ENCODE assay signal across 16 mouse cellular contexts in the genomic region with DNA sequence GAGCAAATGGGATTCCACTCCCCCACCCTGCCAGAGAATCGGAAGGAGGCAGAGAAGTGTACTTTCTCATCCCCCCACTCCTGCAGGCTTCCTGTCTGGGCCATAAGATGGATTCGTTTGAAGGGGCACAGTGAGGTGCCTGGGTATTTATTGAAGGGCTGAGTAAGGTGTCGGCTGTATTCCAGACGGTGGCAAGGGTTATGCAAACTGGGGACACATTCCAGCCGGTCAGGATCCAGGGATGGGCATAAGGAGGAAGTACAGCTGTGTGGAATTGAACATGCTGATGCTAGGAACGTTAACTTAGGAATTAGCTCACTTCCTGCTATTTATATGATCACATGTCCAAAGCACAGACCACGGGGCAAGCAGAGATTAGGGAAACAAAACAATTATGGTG. TPM values are rescaled to one million over a fixed set of nuclear protein-coding genes. Genes with fewer than 3 reads are reported as not detected.
DNase-seq lines count a peak whose midpoint lies in the region; ATAC-seq lines count a peak whose summit lies in the region.
"Had no signal": no experiment of that assay in that cellular context is flagged by ENCODE, and none has a peak within 500 bp of the region (broad histone marks: within the 10 kb centered on the region; RNA-seq: fewer than 3 reads in every experiment).

No protein-coding gene starts in this region.

- peaks cover 10% of the 10 kb centered on the region for H3K4me1 ChIP-seq in hindbrain, embryonic 12.5 days
- peaks cover 9% of the 10 kb centered on the region; the same call in 1 of the 2 replicates for H3K4me1 ChIP-seq in hindbrain, embryonic 14.5 days (replicated peaks; ENCODE audit: control insufficient read depth, insufficient read depth, low read length)
- H3K4me1 ChIP-seq in neural tube, embryonic 11.5 days (ENCODE audit: control insufficient read depth, insufficient read depth, low read length), result peaks cover 8% of the 10 kb centered on the region
- H3K4me1 ChIP-seq in neural tube, embryonic 15.5 days, result peaks cover 15% of the 10 kb centered on the region
- peaks cover 19% of the 10 kb centered on the region for H3K4me1 ChIP-seq in embryonic facial prominence, embryonic 10.5 days
- peaks cover 15% of the 10 kb centered on the region for H3K4me1 ChIP-seq in neural tube, embryonic 13.5 days (replicated peaks)

- H3K27ac ChIP-seq in hindbrain, embryonic 12.5 days, result no peak overlapping the region
- no peak overlapping the region for H3K27ac ChIP-seq in hindbrain, embryonic 14.5 days
- no peak overlapping the region for H3K27ac ChIP-seq in neural tube, embryonic 11.5 days (ENCODE audit: low read depth, low read length)
- H3K27ac ChIP-seq in neural tube, embryonic 15.5 days (replicated peaks), result no peak overlapping the region
- H3K27ac ChIP-seq in embryonic facial prominence, embryonic 10.5 days (replicated peaks), result peak overlapping the region; percentile 61
- H3K27ac ChIP-seq in neural tube, embryonic 13.5 days (replicated peaks), result no peak overlapping the region
- H3K27ac ChIP-seq: embryonic facial prominence, embryonic 15.5 days; left cerebral cortex, adult 2 months had no signal

- H3K27me3 ChIP-seq in hindbrain, embryonic 12.5 days, result no peaks in the 10 kb centered on the region
- no peaks in the 10 kb centered on the region for H3K27me3 ChIP-seq in hindbrain, embryonic 14.5 days (ENCODE audit: control insufficient read depth, insufficient read depth, low read length)
- no peaks in the 10 kb centered on the region for H3K27me3 ChIP-seq in neural tube, embryonic 11.5 days (ENCODE audit: control insufficient read depth, insufficient read depth, low read length)
- no peaks in the 10 kb centered on the region for H3K27me3 ChIP-seq in neural tube, embryonic 15.5 days (replicated peaks)
- H3K27me3 ChIP-seq in embryonic facial prominence, embryonic 10.5 days (replicated peaks; ENCODE audit: low read depth, poor library complexity, severe bottlenecking), result no peaks in the 10 kb centered on the region
- H3K27me3 ChIP-seq in neural tube, embryonic 13.5 days, result no peaks in the 10 kb centered on the region
- H3K27me3 ChIP-seq: embryonic facial prominence, embryonic 15.5 days had no signal

- H3K4me2 ChIP-seq in hindbrain, embryonic 12.5 days (replicated peaks), result peak overlapping the region; percentile 17; the same call in 1 of the 2 replicates
- no peak overlapping the region for H3K4me2 ChIP-seq in hindbrain, embryonic 14.5 days (replicated peaks)
- no peak overlapping the region for H3K4me2 ChIP-seq in neural tube, embryonic 11.5 days (ENCODE audit: low read depth)
- H3K4me2 ChIP-seq in neural tube, embryonic 15.5 days, result no peak overlapping the region
- H3K4me2 ChIP-seq in neural tube, embryonic 13.5 days, result no peak overlapping the region
- H3K4me2 ChIP-seq: embryonic facial prominence, embryonic 15.5 days; liver, embryonic 11.5 days had no signal

- no peak for ATAC-seq in hindbrain, embryonic 12.5 days (ENCODE audit: low FRiP score)
- no peak for ATAC-seq in hindbrain, embryonic 14.5 days (ENCODE audit: low FRiP score)
- no peak for ATAC-seq in neural tube, embryonic 11.5 days (ENCODE audit: insufficient read depth, low FRiP score, low TSS enrichment)
- no peak for ATAC-seq in neural tube, embryonic 15.5 days (ENCODE audit: low FRiP score)
- ATAC-seq in neural tube, embryonic 13.5 days (ENCODE audit: low read depth), result no peak
- ATAC-seq: inflammation-experienced regulatory T-cells, adult 6 months had no signal

- H3K36me3 ChIP-seq in hindbrain, embryonic 12.5 days, result no peaks in the 10 kb centered on the region
- no peaks in the 10 kb centered on the region for H3K36me3 ChIP-seq in hindbrain, embryonic 14.5 days (replicated peaks; ENCODE audit: control insufficient read depth, insufficient read depth)
- no peaks in the 10 kb centered on the region for H3K36me3 ChIP-seq in neural tube, embryonic 11.5 days (ENCODE audit: control insufficient read depth, insufficient read depth, low read length)
- H3K36me3 ChIP-seq in neural tube, embryonic 15.5 days, result no peaks in the 10 kb centered on the region
- H3K36me3 ChIP-seq in embryonic facial prominence, embryonic 10.5 days (replicated peaks), result no peaks in the 10 kb centered on the region
- no peaks in the 10 kb centered on the region for H3K36me3 ChIP-seq in neural tube, embryonic 13.5 days
- H3K36me3 ChIP-seq: embryonic facial prominence, embryonic 15.5 days had no signal

- H3K9ac ChIP-seq in hindbrain, embryonic 12.5 days, result 0 out of 2 replicates have a peak overlapping the region, but pooled peaks have one; percentile 23
- H3K9ac ChIP-seq in hindbrain, embryonic 14.5 days, result no peak overlapping the region
- H3K9ac ChIP-seq in neural tube, embryonic 11.5 days (ENCODE audit: low read length), result 0 out of 2 replicates have a peak overlapping the region, but pooled peaks have one; percentile 18
- H3K9ac ChIP-seq in neural tube, embryonic 15.5 days (replicated peaks), result no peak overlapping the region
- H3K9ac ChIP-seq in neural tube, embryonic 13.5 days, result 0 out of 2 replicates have a peak overlapping the region, but pooled peaks have one; percentile 17
- H3K9ac ChIP-seq: embryonic facial prominence, embryonic 15.5 days had no signal

- no peak overlapping the region for H3K4me3 ChIP-seq in hindbrain, embryonic 12.5 days
- no peak overlapping the region for H3K4me3 ChIP-seq in hindbrain, embryonic 14.5 days (replicated peaks; ENCODE audit: low read length)
- H3K4me3 ChIP-seq in neural tube, embryonic 11.5 days (ENCODE audit: low read depth, low read length), result no peak overlapping the region
- no peak overlapping the region for H3K4me3 ChIP-seq in neural tube, embryonic 15.5 days (replicated peaks)
- no peak overlapping the region for H3K4me3 ChIP-seq in embryonic facial prominence, embryonic 10.5 days
- no peak overlapping the region for H3K4me3 ChIP-seq in neural tube, embryonic 13.5 days
- H3K4me3 ChIP-seq: embryonic facial prominence, embryonic 15.5 days; left cerebral cortex, adult 2 months; myocyte had no signal

- WGBS in hindbrain, embryonic 12.5 days, result 32% methylated on average over 7 of the region's 7 CpGs
- WGBS in hindbrain, embryonic 14.5 days, result 36% methylated on average over 7 of the region's 7 CpGs
- 37% methylated on average over 7 of the region's 7 CpGs for WGBS in neural tube, embryonic 11.5 days
- 41% methylated on average over 7 of the region's 7 CpGs for WGBS in neural tube, embryonic 15.5 days
- 36% methylated on average over 7 of the region's 7 CpGs for WGBS in embryonic facial prominence, embryonic 10.5 days
- WGBS in neural tube, embryonic 13.5 days, result 36% methylated on average over 7 of the region's 7 CpGs

- DNase-seq in hindbrain, embryonic 14.5 days (ENCODE audit: low spot score), result no peak
- DNase-seq in neural tube, embryonic 11.5 days (ENCODE audit: low spot score), result no peak
- DNase-seq in embryonic facial prominence, embryonic 10.5 days (ENCODE audit: low spot score), result no peak
- DNase-seq in thymus, postnatal 0 days (ENCODE audit: low spot score), result no peak
- DNase-seq in cerebellum, adult 9-10 months, result no peak
- DNase-seq: adrenal gland, postnatal 14 days; cerebellum, postnatal 36 days; thymus, adult 2 months had no signal

- H3K9me3 ChIP-seq in hindbrain, embryonic 12.5 days (replicated peaks), result no peaks in the 10 kb centered on the region
- H3K9me3 ChIP-seq in hindbrain, embryonic 14.5 days (ENCODE audit: control insufficient read depth, low read length), result no peaks in the 10 kb centered on the region
- H3K9me3 ChIP-seq in neural tube, embryonic 11.5 days (ENCODE audit: control insufficient read depth, low read length), result no peaks in the 10 kb centered on the region
- H3K9me3 ChIP-seq in neural tube, embryonic 15.5 days (replicated peaks), result no peaks in the 10 kb centered on the region
- H3K9me3 ChIP-seq in embryonic facial prominence, embryonic 10.5 days, result no peaks in the 10 kb centered on the region
- H3K9me3 ChIP-seq in neural tube, embryonic 13.5 days, result no peaks in the 10 kb centered on the region
- H3K9me3 ChIP-seq: embryonic facial prominence, embryonic 15.5 days had no signal

RNA-seq across cellular contexts. Expression of gene Dnmbp, which starts 9.6 kb away (rescaled TPM):
- 14.5 and 16.9 TPM in 2 replicates for polyA plus RNA-seq in hindbrain, embryonic 12.5 days (2016; fragmentation: Nextera tagmentation; extraction: Ambion mirVana)
- 8.7 and 8.9 TPM in 2 replicates for polyA plus RNA-seq in hindbrain, embryonic 14.5 days (2014; fragmentation: Nextera tagmentation; extraction: Ambion mirVana)
- polyA plus RNA-seq in neural tube, embryonic 11.5 days (2014; fragmentation: Nextera tagmentation; extraction: Ambion mirVana), result 15.7 and 15.8 TPM in 2 replicates
- 8.0 and 12.7 TPM in 2 replicates for polyA plus RNA-seq in neural tube, embryonic 15.5 days (2015; fragmentation: Nextera tagmentation; extraction: Ambion mirVana)
- 20.4 and 20.8 TPM in 2 replicates for polyA plus RNA-seq in embryonic facial prominence, embryonic 10.5 days (2016; fragmentation: Nextera tagmentation; extraction: Ambion mirVana)
- 9.3 and 10.3 TPM in 2 replicates for polyA plus RNA-seq in neural tube, embryonic 13.5 days (2015; fragmentation: Nextera tagmentation; extraction: Ambion mirVana)
- 6.2 and 7.0 TPM in 2 replicates for polyA plus RNA-seq in thymus, postnatal 0 days (2015; fragmentation: Nextera tagmentation; extraction: Ambion mirVana)

RNA-seq across cellular contexts. Expression of gene Cpn1, which starts 56.0 kb away (rescaled TPM):
- polyA plus RNA-seq in hindbrain, embryonic 12.5 days (2016; fragmentation: Nextera tagmentation; extraction: Ambion mirVana), result 0.20 and 0.26 TPM in 2 replicates
- 0.20 and 0.26 TPM in 2 replicates for polyA plus RNA-seq in hindbrain, embryonic 14.5 days (2014; fragmentation: Nextera tagmentation; extraction: Ambion mirVana)
- polyA plus RNA-seq in neural tube, embryonic 11.5 days (2014; fragmentation: Nextera tagmentation; extraction: Ambion mirVana), result 0.12 and 0.38 TPM in 2 replicates
- polyA plus RNA-seq in neural tube, embryonic 15.5 days (2015; fragmentation: Nextera tagmentation; extraction: Ambion mirVana), result 0.10 and 1.3 TPM in 2 replicates
- 0.07 and 0.13 TPM in 2 replicates for polyA plus RNA-seq in embryonic facial prominence, embryonic 10.5 days (2016; fragmentation: Nextera tagmentation; extraction: Ambion mirVana)
- polyA plus RNA-seq in neural tube, embryonic 13.5 days (2015; fragmentation: Nextera tagmentation; extraction: Ambion mirVana), result 0.21 and 0.43 TPM in 2 replicates
- polyA plus RNA-seq in thymus, postnatal 0 days (2015; fragmentation: Nextera tagmentation; extraction: Ambion mirVana), result 0.23 and 0.39 TPM in 2 replicates
- polyA plus RNA-seq: inflammation-experienced regulatory T-cells, adult 6 months; myocyte had no signal

Comparison
In these comparisons a context has a peak if more than half of its experiments do, and no peak if none do; other contexts are left out.
1. H3K9ac ChIP-seq: peak in hindbrain, embryonic 12.5 days (single experiment), neural tube, embryonic 11.5 days (single experiment) and neural tube, embryonic 13.5 days (single experiment); none in hindbrain, embryonic 14.5 days (single experiment) and neural tube, embryonic 15.5 days (single experiment).